Mouse (Mus musculus): ENCODE data around the gene Mrpl53.

Mrpl53 gene

GRCm38 (mm10) chr6:83092416-83093127 lies 16.3 kb upstream of the Mrpl53 start:
- DNase-seq (ENCODE audit: extremely low read depth, low read depth) = no peak

GRCm38 (mm10) chr6:83095968-83096367 lies 12.9 kb upstream of the Mrpl53 start:
- no peak for DNase-seq (ENCODE audit: extremely low read depth, low read depth)

GRCm38 (mm10) chr6:83098411-83098810 lies 10.4 kb upstream of the Mrpl53 start:
- DNase-seq (ENCODE audit: extremely low read depth, low read depth) = no peak

- DNase-seq (ENCODE audit: extremely low read depth, low read depth) = peak; percentile 87
These were observed 7.5 kb upstream of the Mrpl53 start, which contains the start of the genes Ccdc142 and Gm42688 for GRCm38 (mm10) chr6:83101316-83101687. Ccdc142 (plus strand) TSS chr6:83101601. Gm42688 (plus strand) TSS chr6:83101617.

GRCm38 (mm10) chr6:83101688-83102556 lies 6.9 kb upstream of the Mrpl53 start:
- DNase-seq (ENCODE audit: extremely low read depth, low read depth) = no peak

GRCm38 (mm10) chr6:83103130-83103650 lies 5.7 kb upstream of the Mrpl53 start:
- DNase-seq (ENCODE audit: extremely low read depth, low read depth) = no peak

- no peak for DNase-seq (ENCODE audit: extremely low read depth, low read depth)
These were observed 4.7 kb upstream of the Mrpl53 start for GRCm38 (mm10) chr6:83104158-83104557.

- peak; percentile 59 for DNase-seq (ENCODE audit: extremely low read depth, low read depth)
These were observed 1.1 kb upstream of the Mrpl53 start for GRCm38 (mm10) chr6:83107566-83108400.

GRCm38 (mm10) chr6:83111510-83112136 lies 2.8 kb downstream of the Mrpl53 start:
- DNase-seq (ENCODE audit: extremely low read depth, low read depth) = no peak

- peak; percentile 75 for DNase-seq (ENCODE audit: extremely low read depth, low read depth)
These were observed 6.3 kb downstream of the Mrpl53 start, which contains the start of gene Mogs for GRCm38 (mm10) chr6:83115011-83115671. Mogs (plus strand) TSS chr6:83115496.

- DNase-seq (ENCODE audit: extremely low read depth, low read depth) = no peak
These were observed 7.0 kb downstream of the Mrpl53 start for GRCm38 (mm10) chr6:83115682-83116372.

GRCm38 (mm10) chr6:83116373-83117164 lies 7.7 kb downstream of the Mrpl53 start:
- DNase-seq (ENCODE audit: extremely low read depth, low read depth) = no peak

- DNase-seq (ENCODE audit: extremely low read depth, low read depth) = no peak
These were observed 8.3 kb downstream of the Mrpl53 start for GRCm38 (mm10) chr6:83117165-83117438.

GRCm38 (mm10) chr6:83117616-83118015 lies 8.8 kb downstream of the Mrpl53 start:
- no peak for DNase-seq (ENCODE audit: extremely low read depth, low read depth)

GRCm38 (mm10) chr6:83118369-83118768 lies 9.5 kb downstream of the Mrpl53 start:
- no peak for DNase-seq (ENCODE audit: extremely low read depth, low read depth)

- DNase-seq (ENCODE audit: extremely low read depth, low read depth) = no peak
These were observed 10.2 kb downstream of the Mrpl53 start for GRCm38 (mm10) chr6:83118825-83119733.

GRCm38 (mm10) chr6:83119734-83120051 lies 10.9 kb downstream of the Mrpl53 start:
- DNase-seq (ENCODE audit: extremely low read depth, low read depth) = no peak

All from MEL-GATA-1-ER (cell line).